Mouse (Mus musculus) bone marrow, adult 2 months (tissue): ENCODE measurements around the gene Rrp12.

Experiments used
- CTCF ChIP-seq: fragments of 200-500 bp; IDR thresholded peaks from 2 replicates; pipeline ENCODE4 v1.5.1; 2011; ENCODE audit warnings: low read length, control low read depth; ENCODE audit not compliant: control insufficient read depth, insufficient read depth
- POLR2A ChIP-seq: fragments of 200-500 bp; IDR thresholded peaks from 2 replicates; pipeline ENCODE4 v1.6.1; 2011; ENCODE audit warnings: low read depth, mild to moderate bottlenecking, control low read depth, low read length, borderline replicate concordance; ENCODE audit not compliant: control insufficient read depth

GRCm38 (mm10) chr19:41818749-41819148, 77.2 kb downstream of the Rrp12 start:
- TF ChIP-seq POLR2A (no peak), CTCF (no peak)
